Mouse (Mus musculus): Measurements from ENCODE around the gene Zfp57.
"Not testable (repeated sequence)": the region's sequence is repeated elsewhere in the genome, so short reads cannot be mapped to it uniquely, and the experiment has no call there.

Zfp57 gene

DNA sequence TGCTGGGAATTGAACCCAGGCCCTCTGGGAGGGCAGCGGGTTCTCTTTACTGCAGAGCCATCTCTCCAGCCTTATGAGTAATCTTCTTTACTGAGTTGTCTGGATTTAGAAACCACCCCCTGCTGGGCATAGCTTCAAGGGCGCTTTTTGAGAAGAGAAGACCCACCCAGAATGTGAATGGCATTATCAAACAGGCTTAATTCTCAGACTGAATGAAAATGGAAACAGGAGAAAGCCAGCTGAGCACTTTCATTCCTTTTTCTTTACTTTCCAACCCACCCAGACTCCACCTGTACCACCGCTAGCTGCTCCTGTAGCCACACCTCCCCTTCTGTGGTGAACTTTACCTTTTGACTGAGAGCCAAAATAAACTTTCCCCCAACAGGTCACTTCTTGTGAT is 5.5 kb upstream of the Zfp57 start:
- CTCF ChIA-PET: no interaction called here

DNA sequence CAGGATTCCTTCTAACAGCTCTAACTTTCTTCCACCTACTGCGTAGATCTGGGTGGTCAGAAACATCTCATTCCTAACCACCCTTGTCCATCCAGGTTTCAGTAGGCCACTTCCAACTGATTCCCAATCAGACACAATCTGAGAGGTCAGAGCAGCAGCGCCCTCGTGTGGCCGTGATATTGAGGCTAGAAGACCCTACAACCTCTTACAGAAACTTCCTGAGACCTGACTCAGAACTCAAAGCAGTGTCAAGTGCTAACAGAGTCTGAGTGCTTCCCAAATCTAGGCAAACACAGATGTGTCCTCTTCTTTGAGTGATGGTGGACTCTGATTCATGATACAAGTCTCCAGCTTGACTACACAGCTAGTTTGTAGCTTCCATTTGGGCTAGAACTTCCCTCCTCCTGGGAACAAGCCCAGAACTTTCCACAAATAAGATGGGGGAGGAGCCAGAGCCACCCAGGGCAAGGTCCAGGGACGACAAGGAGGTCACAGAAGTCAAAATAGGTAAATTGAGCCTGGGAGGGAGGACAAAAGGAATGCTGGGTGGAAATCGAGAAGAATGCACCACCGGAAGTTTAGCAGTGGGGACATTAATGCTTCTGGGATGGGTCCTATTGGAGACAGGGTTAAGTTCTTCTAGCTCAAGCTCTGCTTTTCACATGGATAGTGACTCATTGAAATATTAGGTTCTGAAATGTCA is 3.8 kb upstream of the Zfp57 start:
- CTCF ChIA-PET: no interaction called here

DNA sequence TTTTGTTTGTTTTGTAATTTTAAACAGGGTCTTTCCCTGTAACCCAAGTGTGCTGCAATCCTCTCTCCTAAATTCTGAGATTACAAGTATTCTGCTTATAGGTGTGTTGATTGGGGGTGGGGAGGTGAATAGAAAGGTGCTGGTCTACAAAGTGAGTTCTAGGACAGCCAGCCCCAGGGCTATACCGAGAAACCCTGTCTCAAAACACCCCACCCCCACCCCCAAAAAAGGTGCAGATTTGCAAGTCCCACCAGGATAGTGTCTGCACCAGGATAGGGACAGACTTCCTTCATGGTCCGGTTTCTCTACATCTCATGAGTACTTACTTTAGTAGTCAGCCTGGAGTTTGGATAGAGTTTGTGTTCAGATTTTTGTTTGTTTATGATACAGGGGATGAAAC is 2.5 kb upstream of the Zfp57 start:
- CTCF ChIA-PET: no interaction called here

DNA sequence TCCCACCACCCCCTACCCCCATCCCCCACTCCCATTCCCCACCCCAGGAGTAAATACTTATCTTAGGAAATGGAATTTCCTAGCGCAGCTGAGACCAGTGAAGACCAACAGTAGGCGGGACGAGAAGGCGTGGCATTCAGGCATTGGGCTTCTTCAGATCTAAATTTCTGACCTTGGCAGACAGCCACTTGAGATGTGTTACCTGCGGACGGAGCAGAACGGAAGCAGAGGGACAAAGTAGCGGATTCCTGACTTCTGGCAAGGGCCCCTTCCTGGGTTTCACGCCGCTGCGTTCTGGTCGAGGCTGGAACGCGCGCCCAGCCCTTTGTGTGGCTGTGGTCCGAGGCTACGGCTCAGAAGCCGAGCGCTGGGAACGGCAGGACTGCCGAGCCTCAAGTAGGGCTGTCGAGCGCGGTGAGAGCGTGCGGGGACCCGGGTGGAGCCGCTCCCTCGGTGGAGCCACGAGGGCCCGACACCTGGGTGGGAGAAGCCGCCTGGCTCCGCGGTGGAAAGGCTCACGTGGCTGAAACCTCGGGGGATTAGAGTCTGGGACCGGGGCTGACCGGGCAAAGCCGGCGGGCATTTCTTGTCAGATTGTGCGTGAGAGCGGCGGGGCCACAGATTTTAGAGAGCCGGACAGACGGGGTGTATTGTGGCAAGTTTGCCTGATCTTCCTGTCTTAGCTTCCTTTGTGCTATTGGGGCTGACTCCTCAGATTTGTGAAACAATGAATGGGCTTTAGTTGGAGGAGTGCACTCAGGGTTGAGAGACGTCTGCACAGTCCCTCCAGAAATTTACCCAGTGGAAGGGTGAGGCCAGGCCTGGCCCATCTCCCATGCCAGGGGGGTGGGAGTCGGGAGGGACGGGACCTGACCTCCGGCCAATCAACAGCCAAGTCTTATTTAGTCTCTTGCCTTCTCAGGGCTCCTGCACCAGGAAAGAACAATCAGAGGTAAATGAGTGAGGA is 1.7 kb downstream of the Zfp57 start:
- CTCF ChIA-PET: no interaction called here

DNA sequence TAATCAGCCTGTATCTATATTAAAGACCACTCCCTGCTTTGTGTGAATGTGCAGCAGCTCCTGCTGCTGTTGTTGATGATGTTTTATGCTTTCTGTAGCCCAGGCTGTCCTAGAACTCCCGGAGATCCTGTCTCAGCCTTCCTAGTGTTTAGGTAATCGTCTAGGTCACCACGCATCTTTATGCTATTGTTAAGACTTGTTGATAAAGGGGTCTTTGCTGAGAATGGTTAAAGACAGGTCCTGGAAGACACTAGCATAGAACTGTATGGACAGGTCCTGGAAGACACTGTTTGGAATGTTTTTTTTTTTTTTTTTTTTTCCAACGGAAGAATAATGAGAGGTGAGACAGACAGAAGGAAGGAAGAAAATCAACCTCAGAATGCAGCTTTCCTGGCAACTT is 2.4 kb downstream of the Zfp57 start:
- CTCF ChIA-PET: no interaction called here

GRCm38 (mm10) chr17:37008161-37008560 is 7.2 kb downstream of the Zfp57 start:
- CTCF ChIA-PET: interaction anchor here (0.5 kb wide), 1 partner anchor 14 kb away, joined by 4 read pairs; no protein-coding TSS in a partner anchor

GRCm38 (mm10) chr17:37009460-37010042 is 8.6 kb downstream of the Zfp57 start:
- CTCF ChIA-PET: no interaction called here

- CTCF ChIA-PET: no interaction called here
Observed at GRCm38 (mm10) chr17:37011719-37012118, 10.8 kb downstream of the Zfp57 start.

DNA sequence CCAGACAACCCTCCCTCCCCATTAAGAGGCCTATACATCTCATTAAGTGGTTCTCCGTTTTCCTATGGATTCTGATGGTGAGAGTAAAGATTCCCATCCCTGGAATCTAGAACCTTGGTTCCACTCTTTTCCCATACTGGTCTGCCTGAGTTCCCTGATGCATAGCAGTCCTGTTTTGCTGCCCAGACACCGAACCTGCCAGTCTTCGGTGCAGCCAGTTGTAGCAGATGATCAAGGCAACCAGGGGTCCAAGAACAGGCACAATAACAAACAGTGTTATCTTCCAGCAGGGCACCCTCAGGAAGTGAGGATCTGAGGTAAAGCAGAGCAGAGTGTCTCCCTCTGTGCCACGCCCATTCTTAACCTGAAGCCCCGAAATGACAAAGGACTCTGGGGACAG is 11.2 kb downstream of the Zfp57 start:
- CTCF ChIA-PET: no interaction called here

DNA sequence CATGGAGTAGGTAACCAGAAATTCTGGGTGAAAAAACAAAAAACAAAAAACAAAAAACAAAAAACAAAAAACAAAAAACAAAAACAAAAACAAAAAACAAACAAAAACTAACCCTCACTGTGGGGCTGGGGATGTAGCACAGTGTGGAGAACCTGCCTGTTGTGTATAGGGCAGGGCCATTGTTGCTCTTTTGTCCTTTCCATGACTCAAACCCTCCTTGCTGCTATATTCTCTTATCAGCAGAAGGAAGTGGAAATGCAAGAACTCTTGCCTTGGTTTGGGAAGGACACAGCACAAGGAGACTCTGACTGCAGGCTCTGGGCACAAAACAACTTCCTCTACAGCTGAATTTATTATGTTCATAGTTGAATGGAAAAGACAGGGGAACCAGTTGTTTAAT is 15.4 kb downstream of the Zfp57 start:
- CTCF ChIA-PET: no interaction called here

GRCm38 (mm10) chr17:37018328-37018727 is 17.4 kb downstream of the Zfp57 start:
- CTCF ChIA-PET: no interaction called here

GRCm38 (mm10) chr17:37019242-37019641 is 18.3 kb downstream of the Zfp57 start:
- CTCF ChIA-PET: not testable (repeated sequence)

GRCm38 (mm10) chr17:37022628-37023576 is 21.9 kb downstream of the Zfp57 start, which contains the start of gene Mog:
Gene Mog, minus strand, starts transcription at chr17:37023398.
- CTCF ChIA-PET: no interaction called here

GRCm38 (mm10) chr17:37026425-37026824 is 25.5 kb downstream of the Zfp57 start:
- CTCF ChIA-PET: no interaction called here

- CTCF ChIA-PET: no interaction called here
Observed at GRCm38 (mm10) chr17:37027486-37027885, 26.5 kb downstream of the Zfp57 start.

DNA sequence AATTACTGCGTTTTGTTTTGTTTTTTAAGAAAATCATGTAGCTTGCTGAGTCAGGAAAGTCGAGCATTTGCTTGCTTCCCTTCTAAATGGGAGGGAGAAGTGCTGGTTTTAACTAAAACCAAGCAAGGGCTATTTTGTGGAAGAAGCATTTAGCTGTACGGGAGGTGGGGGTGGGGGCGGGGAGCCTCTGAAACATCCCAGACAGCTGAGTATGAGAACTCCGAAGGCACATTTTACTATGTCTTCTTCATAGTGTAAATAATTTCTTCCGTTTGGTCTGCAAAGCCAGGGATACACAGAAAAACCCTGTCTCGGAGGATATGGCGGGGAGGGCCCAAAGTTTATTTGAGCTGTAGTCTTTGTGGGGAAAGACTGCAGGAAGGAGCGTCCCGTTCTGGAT is 27.2 kb downstream of the Zfp57 start:
- CTCF ChIA-PET: no interaction called here

DNA sequence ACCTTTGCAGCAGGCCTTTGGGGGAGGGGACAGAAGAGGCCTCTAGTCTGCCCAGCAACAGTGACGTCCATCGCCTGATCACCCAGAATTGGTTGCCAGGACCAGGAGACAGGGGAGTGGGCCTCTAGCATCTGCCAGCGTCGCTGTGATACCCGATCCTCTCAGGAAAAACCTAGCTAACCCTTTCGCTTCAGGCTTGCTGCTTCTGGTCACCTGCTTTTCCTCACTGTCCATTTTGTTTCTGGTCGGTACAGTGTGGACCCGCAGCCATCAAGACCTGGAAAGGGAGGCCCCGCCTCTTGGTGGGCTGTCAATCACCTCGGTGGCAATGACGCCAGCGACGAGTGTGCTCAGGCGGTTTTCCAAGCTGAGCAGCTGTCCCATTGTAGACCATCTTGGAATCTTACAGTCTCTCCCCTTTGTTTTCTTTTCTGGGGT is 27.7 kb downstream of the Zfp57 start:
- CTCF ChIA-PET: no interaction called here

DNA sequence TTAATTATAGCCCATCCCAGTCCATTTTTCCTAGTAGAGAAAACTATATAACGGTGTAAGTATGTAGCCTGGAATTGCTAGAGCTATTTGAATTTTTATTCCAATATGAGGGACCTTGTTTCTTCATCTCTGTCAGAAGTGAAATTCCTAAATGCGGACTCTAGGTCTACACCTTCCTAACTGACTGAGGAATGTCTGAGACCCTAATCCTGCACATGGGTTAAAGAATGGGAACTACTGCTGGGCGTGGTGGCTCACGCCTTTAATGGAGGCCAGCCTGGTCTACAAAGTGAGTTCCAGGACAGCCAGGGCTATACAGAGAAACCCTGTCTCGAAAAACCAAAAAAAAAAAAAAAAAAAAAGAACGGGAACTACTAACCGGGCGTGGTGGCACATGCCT is 28.2 kb downstream of the Zfp57 start:
- CTCF ChIA-PET: no interaction called here

DNA sequence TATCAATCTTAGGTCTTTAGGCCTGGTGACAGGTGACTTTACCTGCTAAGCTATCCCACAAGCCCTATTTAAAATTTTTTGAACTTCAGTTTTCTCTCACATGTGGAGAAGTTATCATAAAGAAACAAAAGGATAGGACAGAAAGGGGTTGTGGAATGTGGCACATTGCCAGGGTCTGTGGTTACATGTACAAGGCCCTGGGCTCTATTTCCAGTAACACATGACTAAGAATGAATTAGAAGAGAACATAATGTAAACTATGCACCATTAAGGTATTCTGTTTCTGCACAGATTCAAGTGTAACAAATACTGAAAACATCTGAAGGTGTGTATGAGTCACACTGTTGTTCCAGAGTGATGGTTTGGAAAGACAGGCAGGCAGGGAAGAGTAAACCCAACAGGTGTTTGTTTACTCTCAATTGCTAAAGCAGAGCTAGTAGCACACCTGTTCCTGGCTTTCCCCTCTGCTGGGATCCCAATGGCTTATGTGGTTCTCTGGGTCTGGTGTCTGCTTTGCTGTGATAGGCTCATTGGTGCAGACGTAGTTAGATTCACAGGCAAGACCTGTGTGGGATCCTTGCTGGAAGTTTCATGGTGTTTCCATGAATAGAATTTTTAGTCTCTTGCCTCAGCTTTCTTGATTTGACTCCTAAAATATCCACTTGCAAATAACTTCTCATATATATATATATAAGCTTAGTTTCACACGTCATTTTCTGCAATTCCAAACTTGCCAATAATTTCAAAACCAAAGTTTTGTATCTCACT is 38.3 kb downstream of the Zfp57 start:
- CTCF ChIA-PET: interaction anchor here (0.6 kb wide), 1 partner anchor 150 kb away, joined by 21 read pairs; no protein-coding TSS in a partner anchor

DNA sequence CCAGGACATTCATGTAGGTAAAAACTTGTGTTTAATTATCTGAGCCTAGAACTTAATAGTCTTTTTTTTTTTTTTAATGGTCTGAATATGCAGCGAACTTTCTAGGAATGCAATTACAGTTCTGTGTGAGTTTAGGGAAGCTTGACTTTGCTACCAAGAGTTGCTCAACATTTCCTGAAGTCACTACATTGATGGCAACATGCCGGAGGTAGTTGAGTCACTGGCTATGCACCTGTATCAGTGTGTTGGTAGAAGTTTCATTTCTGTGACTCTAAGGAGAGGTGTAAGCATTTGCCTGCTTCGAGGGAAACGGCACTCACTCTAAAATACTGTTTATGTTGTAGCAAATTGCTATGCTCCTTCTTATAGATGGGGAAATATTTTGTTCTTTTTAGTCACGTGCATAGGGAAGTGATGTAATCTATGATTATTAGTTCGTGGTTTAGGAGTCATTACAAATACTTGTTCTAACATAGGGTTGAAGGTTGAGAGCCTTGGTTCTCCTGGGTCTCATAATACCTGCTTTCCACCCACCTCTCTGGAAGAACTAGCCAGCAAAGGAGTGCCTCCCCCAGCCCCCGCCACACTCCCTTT is 43.8 kb downstream of the Zfp57 start:
- CTCF ChIA-PET: no interaction called here
